Mouse (Mus musculus): ENCODE results near the gene Fam126b. TPM values are rescaled to one million over a fixed set of nuclear protein-coding genes. Genes with fewer than 3 reads are reported as not detected.
"Not testable (repeated sequence)": the region's sequence is repeated elsewhere in the genome, so short reads cannot be mapped to it uniquely, and the experiment has no call there.

The Fam126b gene
- polyA plus RNA-seq, 1 experiment from 2014 or later: 9.9 TPM

- Histone ChIP-seq H3K4me1 (replicated peaks) (no peaks in the 10 kb centered on the region), H3K27ac (no peak overlapping the region), H3K4me2 (no peak overlapping the region), H3K9me3 (no peaks in the 10 kb centered on the region), H3K27me3 (no peaks in the 10 kb centered on the region), H3K36me3 (peaks cover 26% of the 10 kb centered on the region), H3K9ac (no peak overlapping the region), H3K4me3 (no peak overlapping the region)
- WGBS: 90% methylated on average over 1 of the region's 1 CpGs
- ATAC-seq (ENCODE audit: low FRiP score): no peak
These were observed 23.7 kb downstream of the Fam126b start for GRCm38 (mm10) chr1:58562455-58562854.

GRCm38 (mm10) chr1:58560370-58560769 is 25.8 kb downstream of the Fam126b start:
- WGBS: 94% methylated on average over 6 of the region's 6 CpGs
- not testable (repeated sequence) for H3K4me2 ChIP-seq; H3K9me3 ChIP-seq; H3K4me3 ChIP-seq; H3K9ac ChIP-seq; ATAC-seq (ENCODE audit: low FRiP score); H3K4me1 ChIP-seq (replicated peaks); H3K27ac ChIP-seq; H3K27me3 ChIP-seq
- peaks cover 32% of the 10 kb centered on the region for H3K36me3 ChIP-seq

- Histone ChIP-seq H3K4me2 (no peak overlapping the region), H3K4me3 (no peak overlapping the region), H3K9me3 (no peaks in the 10 kb centered on the region), H3K27ac (no peak overlapping the region), H3K9ac (no peak overlapping the region), H3K4me1 (replicated peaks) (no peaks in the 10 kb centered on the region), H3K27me3 (no peaks in the 10 kb centered on the region), H3K36me3 (peaks cover 63% of the 10 kb centered on the region)
- WGBS: 91% methylated on average over 1 of the region's 1 CpGs
- ATAC-seq (ENCODE audit: low FRiP score): no peak
These were observed 44.7 kb downstream of the Fam126b start for GRCm38 (mm10) chr1:58541386-58541785.

- no peak overlapping the region for H3K4me2 ChIP-seq
- H3K9ac ChIP-seq: no peak overlapping the region
- no peak for ATAC-seq (ENCODE audit: low FRiP score)
- H3K4me1 ChIP-seq (replicated peaks): peaks cover 20% of the 10 kb centered on the region
- H3K4me3 ChIP-seq: no peak overlapping the region
- peaks cover 19% of the 10 kb centered on the region for H3K9me3 ChIP-seq
- H3K27ac ChIP-seq: no peak overlapping the region
- H3K36me3 ChIP-seq: peaks cover 21% of the 10 kb centered on the region
- no peaks in the 10 kb centered on the region for H3K27me3 ChIP-seq
- WGBS: 98% methylated on average over 3 of the region's 3 CpGs
These were observed 78.9 kb downstream of the Fam126b start for GRCm38 (mm10) chr1:58507249-58507648.

GRCm38 (mm10) chr1:58504577-58505254 is 81.4 kb downstream of the Fam126b start, which contains the start of gene Orc2:
Orc2 (minus strand) TSS chr1:58505109.
- peak; percentile 100 for ATAC-seq (ENCODE audit: low FRiP score)

GRCm38 (mm10) chr1:58503793-58504370 is 82.2 kb downstream of the Fam126b start:
- Histone ChIP-seq H3K27me3 (no peaks in the 10 kb centered on the region), H3K4me2 (peak overlapping the region; percentile 96), H3K4me1 (replicated peaks) (peaks cover 20% of the 10 kb centered on the region), H3K4me3 (peak overlapping the region; percentile 92), H3K27ac (peak overlapping the region; percentile 89), H3K9ac (peak overlapping the region; percentile 94), H3K9me3 (peaks cover 12% of the 10 kb centered on the region), H3K36me3 (peaks cover 34% of the 10 kb centered on the region)
- ATAC-seq (ENCODE audit: low FRiP score): no peak
- 35% methylated on average over 9 of the region's 9 CpGs for WGBS

More at GRCm38 (mm10) chr1:58504577-58505254, 81.4 kb downstream of the Fam126b start, which contains the start of gene Orc2:
- Histone ChIP-seq H3K9ac (peak within 1 kb of the TSS; percentile 94), H3K9me3 (peaks cover 19% of the 10 kb centered on the region), H3K36me3 (peaks cover 31% of the 10 kb centered on the region), H3K4me1 (replicated peaks) (peaks cover 20% of the 10 kb centered on the region), H3K4me3 (peak within 1 kb of the TSS; percentile 92), H3K27ac (peak within 1 kb of the TSS; percentile 89), H3K4me2 (peak within 1 kb of the TSS; percentile 96), H3K27me3 (no peaks in the 10 kb centered on the region)
- under 1% methylated on average over 64 of the region's 64 CpGs for WGBS

- Histone ChIP-seq H3K9me3 (peaks cover 10% of the 10 kb centered on the region), H3K9ac (no peak overlapping the region), H3K4me3 (peak overlapping the region; percentile 92), H3K4me1 (replicated peaks) (peaks cover 20% of the 10 kb centered on the region), H3K36me3 (peaks cover 37% of the 10 kb centered on the region), H3K27me3 (no peaks in the 10 kb centered on the region), H3K4me2 (peak overlapping the region; percentile 96), H3K27ac (no peak overlapping the region)
- ATAC-seq (ENCODE audit: low FRiP score): no peak
These were observed 83.0 kb downstream of the Fam126b start for GRCm38 (mm10) chr1:58503134-58503533.

- no peak overlapping the region for H3K9ac ChIP-seq
- H3K4me1 ChIP-seq (replicated peaks): peaks cover 10% of the 10 kb centered on the region
- peaks cover 58% of the 10 kb centered on the region for H3K36me3 ChIP-seq
- H3K4me3 ChIP-seq: no peak overlapping the region
- H3K27me3 ChIP-seq: no peaks in the 10 kb centered on the region
- H3K27ac ChIP-seq: no peak overlapping the region
- WGBS: 98% methylated on average over 1 of the region's 1 CpGs
- no peaks in the 10 kb centered on the region for H3K9me3 ChIP-seq
- ATAC-seq (ENCODE audit: low FRiP score): no peak
- H3K4me2 ChIP-seq: no peak overlapping the region
These were observed 87.4 kb downstream of the Fam126b start for GRCm38 (mm10) chr1:58498758-58499157.

GRCm38 (mm10) chr1:58497678-58498077 is 88.4 kb downstream of the Fam126b start:
- Histone ChIP-seq H3K9ac (no peak overlapping the region), H3K27me3 (no peaks in the 10 kb centered on the region), H3K4me1 (replicated peaks) (no peaks in the 10 kb centered on the region), H3K27ac (no peak overlapping the region), H3K4me3 (no peak overlapping the region), H3K4me2 (no peak overlapping the region), H3K9me3 (no peaks in the 10 kb centered on the region), H3K36me3 (peaks cover 65% of the 10 kb centered on the region)
- ATAC-seq (ENCODE audit: low FRiP score): no peak
- 94% methylated on average over 4 of the region's 4 CpGs for WGBS

GRCm38 (mm10) chr1:58495603-58496002 is 90.5 kb downstream of the Fam126b start:
- 84% methylated on average over 6 of the region's 6 CpGs for WGBS
- H3K4me3 ChIP-seq: no peak overlapping the region
- H3K27ac ChIP-seq: no peak overlapping the region
- no peaks in the 10 kb centered on the region for H3K9me3 ChIP-seq
- H3K36me3 ChIP-seq: peaks cover 85% of the 10 kb centered on the region
- ATAC-seq (ENCODE audit: low FRiP score): no peak
- no peak overlapping the region for H3K4me2 ChIP-seq
- H3K4me1 ChIP-seq (replicated peaks): no peaks in the 10 kb centered on the region
- H3K27me3 ChIP-seq: no peaks in the 10 kb centered on the region
- H3K9ac ChIP-seq: no peak overlapping the region

- 90% methylated on average over 4 of the region's 4 CpGs for WGBS
- H3K9ac ChIP-seq: no peak overlapping the region
- no peak overlapping the region for H3K4me3 ChIP-seq
- H3K4me2 ChIP-seq: no peak overlapping the region
- no peak for ATAC-seq (ENCODE audit: low FRiP score)
- no peaks in the 10 kb centered on the region for H3K27me3 ChIP-seq
- no peaks in the 10 kb centered on the region for H3K9me3 ChIP-seq
- no peak overlapping the region for H3K27ac ChIP-seq
- peaks cover 86% of the 10 kb centered on the region for H3K36me3 ChIP-seq
- H3K4me1 ChIP-seq (replicated peaks): no peaks in the 10 kb centered on the region
These were observed 103.5 kb downstream of the Fam126b start for GRCm38 (mm10) chr1:58482647-58483046.

- Histone ChIP-seq H3K27ac (no peak overlapping the region), H3K36me3 (peaks cover 84% of the 10 kb centered on the region), H3K9ac (no peak overlapping the region), H3K4me3 (no peak overlapping the region), H3K27me3 (no peaks in the 10 kb centered on the region), H3K4me1 (replicated peaks) (no peaks in the 10 kb centered on the region), H3K4me2 (no peak overlapping the region), H3K9me3 (no peaks in the 10 kb centered on the region)
- no peak for ATAC-seq (ENCODE audit: low FRiP score)
- 93% methylated on average over 8 of the region's 8 CpGs for WGBS
These were observed 110.5 kb downstream of the Fam126b start for GRCm38 (mm10) chr1:58475662-58476061.

Measured in hindbrain, embryonic 13.5 days (tissue).